Mouse (Mus musculus) 416B (cell line): Measurements from ENCODE around the gene Scarf1.
A peak's percentile ranks its signal among the peaks of the same experiment; 100 is the strongest.

Source experiments
- DNase-seq: peaks from one replicate; pipeline ENCODE4 v3.0.0; 2011; ENCODE audit warnings: low read depth

Scarf1 gene

GRCm38 (mm10) chr11:75512301-75513018 lies 880 bp upstream of the Scarf1 start:
- peak; percentile 43 for DNase-seq

GRCm38 (mm10) chr11:75515186-75515585 lies 1.8 kb downstream of the Scarf1 start:
- DNase-seq: no peak

GRCm38 (mm10) chr11:75519834-75520633 lies 6.7 kb downstream of the Scarf1 start:
- DNase-seq: no peak

GRCm38 (mm10) chr11:75521609-75522008 lies 8.3 kb downstream of the Scarf1 start:
- DNase-seq: no peak

- DNase-seq: no peak
Observed at GRCm38 (mm10) chr11:75522793-75523192, 9.5 kb downstream of the Scarf1 start.

- no peak for DNase-seq
Observed at GRCm38 (mm10) chr11:75525531-75526125, 12.3 kb downstream of the Scarf1 start.

- DNase-seq: no peak
Observed at GRCm38 (mm10) chr11:75526943-75527342, 13.6 kb downstream of the Scarf1 start.

- DNase-seq: no peak
Observed at GRCm38 (mm10) chr11:75529771-75530170, 16.4 kb downstream of the Scarf1 start.

GRCm38 (mm10) chr11:75530325-75530724 lies 17.0 kb downstream of the Scarf1 start:
- DNase-seq: peak; percentile 87

GRCm38 (mm10) chr11:75530845-75531373 lies 17.6 kb downstream of the Scarf1 start:
- DNase-seq: no peak

- peak; percentile 95 for DNase-seq
Observed at GRCm38 (mm10) chr11:75531469-75532242, 18.3 kb downstream of the Scarf1 start, which contains the start of gene Slc43a2. Gene Slc43a2, plus strand, starts transcription at chr11:75531694.

- DNase-seq: peak; percentile 93
Observed at GRCm38 (mm10) chr11:75532340-75533277, 19.3 kb downstream of the Scarf1 start.

- DNase-seq: peak; percentile 40
Observed at GRCm38 (mm10) chr11:75533314-75534015, 20.1 kb downstream of the Scarf1 start.

- no peak for DNase-seq
Observed at GRCm38 (mm10) chr11:75534286-75535033, 21.1 kb downstream of the Scarf1 start.

- no peak for DNase-seq
Observed at GRCm38 (mm10) chr11:75535106-75535795, 21.9 kb downstream of the Scarf1 start.

- DNase-seq: no peak
Observed at GRCm38 (mm10) chr11:75536255-75537024, 23.1 kb downstream of the Scarf1 start.

GRCm38 (mm10) chr11:75537025-75537414 lies 23.7 kb downstream of the Scarf1 start:
- no peak for DNase-seq
